8 mouse cellular contexts compared by ENCODE assay signal in the genomic region with DNA sequence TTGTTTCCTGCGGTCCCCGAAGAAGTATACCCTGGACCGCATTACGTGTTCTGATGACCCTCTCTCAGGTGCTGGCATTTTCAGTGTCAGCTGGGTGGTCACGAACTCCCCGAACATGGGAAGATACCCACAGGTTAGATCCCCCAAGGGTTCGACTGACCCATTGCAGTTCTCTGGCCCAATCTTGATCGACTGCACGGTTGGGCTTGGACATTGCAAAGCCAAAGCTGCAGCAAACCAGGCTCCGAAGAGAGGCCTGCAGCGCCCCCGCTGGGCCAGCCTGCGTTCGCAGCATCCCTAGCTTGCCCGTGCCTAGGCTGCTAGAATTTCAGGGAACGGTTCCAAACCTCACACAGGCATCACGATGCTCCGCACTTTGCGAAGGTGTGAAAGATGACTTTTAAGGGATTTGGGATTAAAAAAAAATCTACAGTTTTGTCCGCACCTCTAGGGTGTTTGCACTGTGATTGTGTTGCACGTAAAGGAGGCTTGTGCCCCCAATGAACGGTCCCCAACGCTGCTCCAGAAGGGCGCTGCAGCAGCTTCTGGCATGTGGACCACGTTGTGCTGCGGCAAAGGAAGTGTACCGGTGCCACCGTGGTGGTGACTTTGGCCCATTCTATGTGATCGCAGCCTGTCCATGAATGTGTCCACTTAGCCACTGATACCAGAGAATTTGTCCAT. TPM values are rescaled to one million over a fixed set of nuclear protein-coding genes. Genes with fewer than 3 reads are reported as not detected.
DNase-seq lines count a peak whose midpoint lies in the region; ATAC-seq and TF ChIP-seq lines count a peak whose summit lies in the region.

No protein-coding gene starts in this region.

- H3K27ac ChIP-seq in forebrain, embryonic 14.5 days (ENCODE audit: low read depth, low read length): peak overlapping the region; percentile 87
- peak overlapping the region; percentile 85 for H3K27ac ChIP-seq in heart, postnatal 0 days (ENCODE audit: low read depth)
- no peak overlapping the region for H3K27ac ChIP-seq in liver, embryonic 16.5 days (ENCODE audit: low read length)
- H3K27ac ChIP-seq in neural tube, embryonic 14.5 days (ENCODE audit: low read depth, low read length): peak overlapping the region; percentile 80; the same call in 1 of the 2 replicates

- ATAC-seq in forebrain, embryonic 14.5 days: peak; percentile 76
- peak; percentile 81 for ATAC-seq in heart, postnatal 0 days (ENCODE audit: insufficient read depth, low read depth)
- peak; percentile 35; the same call in 1 of the 2 replicates for ATAC-seq in liver, embryonic 16.5 days (ENCODE audit: low read depth)
- peak; percentile 79 for ATAC-seq in neural tube, embryonic 14.5 days (ENCODE audit: low read depth)

- peaks cover 6% of the 10 kb centered on the region; the same call in 1 of the 2 replicates for H3K36me3 ChIP-seq in forebrain, embryonic 14.5 days (ENCODE audit: control insufficient read depth, insufficient read depth, low read length)
- peaks cover 3% of the 10 kb centered on the region; the same call in 1 of the 2 replicates for H3K36me3 ChIP-seq in heart, postnatal 0 days (replicated peaks; ENCODE audit: control insufficient read depth, insufficient read depth, low read length)
- no peaks in the 10 kb centered on the region for H3K36me3 ChIP-seq in liver, embryonic 16.5 days (ENCODE audit: control insufficient read depth, insufficient read depth)
- 0 out of 2 replicates have a peak, but pooled peaks cover 5% of the 10 kb centered on the region for H3K36me3 ChIP-seq in neural tube, embryonic 14.5 days (ENCODE audit: control insufficient read depth, insufficient read depth, low read length)

- peak; percentile 73 for TF ChIP-seq CTCF in heart, postnatal 0 days (IDR thresholded peaks at IDR 0.05; ENCODE audit: low read depth)

- H3K4me3 ChIP-seq in forebrain, embryonic 14.5 days (ENCODE audit: low read depth, low read length): peak overlapping the region; percentile 54
- peak overlapping the region; percentile 69 for H3K4me3 ChIP-seq in heart, postnatal 0 days (ENCODE audit: low read depth, low read length)
- peak overlapping the region; percentile 43; the same call in 1 of the 2 replicates for H3K4me3 ChIP-seq in liver, embryonic 16.5 days (ENCODE audit: low read depth, low read length)
- peak overlapping the region; percentile 57 for H3K4me3 ChIP-seq in neural tube, embryonic 14.5 days (ENCODE audit: low read depth, low read length)

- DNase-seq in ES-CJ7 (ENCODE audit: low read depth, low spot score): peak; percentile 82
- peak; percentile 76 for DNase-seq in cerebellum, adult 11-12 months
- peak; percentile 91 for DNase-seq in forebrain, embryonic 14.5 days (ENCODE audit: low spot score)
- DNase-seq in heart, postnatal 0 days (ENCODE audit: low spot score): peak; percentile 82
- DNase-seq in kidney, postnatal 4 days: peak; percentile 85 to 90
- DNase-seq in urinary bladder, postnatal 4 days (ENCODE audit: low spot score in 2 of 2): peak; percentile 72 to 80

- no peaks in the 10 kb centered on the region for H3K27me3 ChIP-seq in forebrain, embryonic 14.5 days (replicated peaks; ENCODE audit: control insufficient read depth, insufficient read depth, low read length)
- H3K27me3 ChIP-seq in heart, postnatal 0 days (ENCODE audit: control insufficient read depth, insufficient read depth, low read length): no peaks in the 10 kb centered on the region
- peaks cover 60% of the 10 kb centered on the region for H3K27me3 ChIP-seq in liver, embryonic 16.5 days (ENCODE audit: control insufficient read depth, insufficient read depth, low read depth, low read length)
- H3K27me3 ChIP-seq in neural tube, embryonic 14.5 days (ENCODE audit: control insufficient read depth, insufficient read depth, low read length): no peaks in the 10 kb centered on the region

- H3K9ac ChIP-seq in forebrain, embryonic 14.5 days (ENCODE audit: low read length): peak overlapping the region; percentile 83
- H3K9ac ChIP-seq in heart, postnatal 0 days (replicated peaks; ENCODE audit: low read depth, low read length): no peak overlapping the region
- H3K9ac ChIP-seq in liver, embryonic 16.5 days (ENCODE audit: low read depth, low read length): no peak overlapping the region
- H3K9ac ChIP-seq in neural tube, embryonic 14.5 days (replicated peaks; ENCODE audit: low read depth, low read length): peak overlapping the region; percentile 12; the same call in 1 of the 2 replicates

- TF ChIP-seq EP300 in heart, postnatal 0 days (IDR thresholded peaks at IDR 0.05; ENCODE audit: low read depth): peak; percentile 13; the same call in 1 of the 2 replicates

- peaks cover 7% of the 10 kb centered on the region for H3K4me1 ChIP-seq in forebrain, embryonic 14.5 days (ENCODE audit: control insufficient read depth, insufficient read depth, low read length)
- no peaks in the 10 kb centered on the region for H3K4me1 ChIP-seq in heart, postnatal 0 days (ENCODE audit: control insufficient read depth, insufficient read depth)
- H3K4me1 ChIP-seq in liver, embryonic 16.5 days (ENCODE audit: control insufficient read depth, low read depth, low read length): no peaks in the 10 kb centered on the region
- peaks cover 4% of the 10 kb centered on the region; the same call in 1 of the 2 replicates for H3K4me1 ChIP-seq in neural tube, embryonic 14.5 days (ENCODE audit: control insufficient read depth, insufficient read depth, low read length)

- 52% methylated on average over 29 of the region's 29 CpGs for WGBS in forebrain, embryonic 14.5 days
- WGBS in heart, postnatal 0 days: 47% methylated on average over 29 of the region's 29 CpGs
- WGBS in liver, embryonic 16.5 days (ENCODE audit: insufficient replicate concordance): 49% methylated on average over 29 of the region's 29 CpGs
- WGBS in neural tube, embryonic 14.5 days: 50% methylated on average over 29 of the region's 29 CpGs

- peak overlapping the region; percentile 64 for H3K4me2 ChIP-seq in forebrain, embryonic 14.5 days (ENCODE audit: low read length)
- H3K4me2 ChIP-seq in heart, postnatal 0 days (ENCODE audit: low read depth, low read length): peak overlapping the region; percentile 54
- H3K4me2 ChIP-seq in liver, embryonic 16.5 days (ENCODE audit: low read depth, low read length): peak overlapping the region; percentile 48; the same call in 1 of the 2 replicates
- peak overlapping the region; percentile 56 for H3K4me2 ChIP-seq in neural tube, embryonic 14.5 days (ENCODE audit: low read depth, low read length)

- H3K9me3 ChIP-seq in forebrain, embryonic 14.5 days (replicated peaks; ENCODE audit: control insufficient read depth, low read length): peaks cover 27% of the 10 kb centered on the region
- H3K9me3 ChIP-seq in heart, postnatal 0 days (replicated peaks; ENCODE audit: control insufficient read depth, low read length): peaks cover 22% of the 10 kb centered on the region
- peaks cover 13% of the 10 kb centered on the region for H3K9me3 ChIP-seq in liver, embryonic 16.5 days (replicated peaks; ENCODE audit: control insufficient read depth, low read length)
- H3K9me3 ChIP-seq in neural tube, embryonic 14.5 days (ENCODE audit: control insufficient read depth, low read length): peaks cover 6% of the 10 kb centered on the region

RNA-seq across cellular contexts. Expression of gene Mest, which starts 13.7 kb away (rescaled TPM):
- 409 and 464 TPM in 2 replicates for polyA plus RNA-seq in forebrain, embryonic 14.5 days (2014; fragmentation: Nextera tagmentation; extraction: Ambion mirVana)
- total RNA-seq in heart, postnatal 0 days (2014; rRNA removed; ENCODE audit: low replicate concordance): 717 and 1,330 TPM in 2 replicates
- polyA plus RNA-seq in heart, postnatal 0 days (2015; fragmentation: Nextera tagmentation; extraction: Ambion mirVana): 664 and 669 TPM in 2 replicates
- 172 and 190 TPM in 2 replicates for polyA plus RNA-seq in liver, embryonic 16.5 days (2015; fragmentation: Nextera tagmentation; extraction: Ambion mirVana)
- polyA plus RNA-seq in neural tube, embryonic 14.5 days (2014; fragmentation: Nextera tagmentation; extraction: Ambion mirVana): 353 and 390 TPM in 2 replicates

RNA-seq across cellular contexts. Expression of gene Cep41, which starts 43.5 kb away (rescaled TPM):
- polyA plus RNA-seq in forebrain, embryonic 14.5 days (2014; fragmentation: Nextera tagmentation; extraction: Ambion mirVana): 15.6 and 16.6 TPM in 2 replicates
- 1.7 and 4.7 TPM in 2 replicates for total RNA-seq in heart, postnatal 0 days (2014; rRNA removed; ENCODE audit: low replicate concordance)
- polyA plus RNA-seq in heart, postnatal 0 days (2015; fragmentation: Nextera tagmentation; extraction: Ambion mirVana): 5.7 and 7.5 TPM in 2 replicates
- 3.2 and 3.9 TPM in 2 replicates for polyA plus RNA-seq in liver, embryonic 16.5 days (2015; fragmentation: Nextera tagmentation; extraction: Ambion mirVana)
- polyA plus RNA-seq in neural tube, embryonic 14.5 days (2014; fragmentation: Nextera tagmentation; extraction: Ambion mirVana): 12.1 and 12.6 TPM in 2 replicates

Comparison
In these comparisons a context has a peak if more than half of its experiments do, and no peak if none do; other contexts are left out.
1. H3K9ac ChIP-seq: peak in forebrain, embryonic 14.5 days (single experiment) and neural tube, embryonic 14.5 days (single experiment); none in heart, postnatal 0 days (single experiment) and liver, embryonic 16.5 days (single experiment).
2. Peak in every context shown above with its lines, with median percentiles within 50 percentile points of each other: DNase-seq, ATAC-seq, H3K4me2 ChIP-seq and H3K4me3 ChIP-seq.